Mouse (Mus musculus) hindbrain, embryonic 14.5 days (tissue): Measurements from ENCODE around the gene Trim13. TPM values are rescaled to one million over a fixed set of nuclear protein-coding genes. Genes with fewer than 3 reads are reported as not detected.

ENCODE experiments used
- ATAC-seq: fragments of 200-750 bp; cut with Nextera tagmentation; 2 replicates; pipeline ENCODE4 v1.8.0; 2017; ENCODE audit warnings: moderate number of reproducible peaks, mild to moderate bottlenecking, moderate TSS enrichment, moderate library complexity; ENCODE audit not compliant: low FRiP score
- DNase-seq: peaks from one replicate; pipeline ENCODE4 v3.0.0-alpha.2; 2015; ENCODE audit warnings: low spot score
- H3K27ac ChIP-seq: fragments of 300-500 bp; sonication (generic); 2 replicates; pipeline ENCODE4 v1.5.1; 2014; ENCODE audit warnings: mild to moderate bottlenecking, moderate library complexity
- H3K27me3 ChIP-seq: fragments of 300-500 bp; sonication (generic); 2 replicates; pipeline ENCODE4 v1.6.1; 2014; ENCODE audit warnings: mild to moderate bottlenecking, low read length, mixed read lengths; ENCODE audit not compliant: control insufficient read depth, insufficient read depth
- H3K36me3 ChIP-seq: fragments of 300-500 bp; sonication (generic); replicated peaks from 2 replicates; pipeline ENCODE4 v1.6.1; 2014; ENCODE audit not compliant: control insufficient read depth, insufficient read depth
- H3K4me1 ChIP-seq: fragments of 300-500 bp; sonication (generic); replicated peaks from 2 replicates; pipeline ENCODE4 v1.6.1; 2014; ENCODE audit warnings: antibody characterized with exemption, low read length, mixed read lengths; ENCODE audit not compliant: control insufficient read depth, insufficient read depth
- H3K4me2 ChIP-seq: fragments of 300-500 bp; sonication (generic); replicated peaks from 2 replicates; pipeline ENCODE4 v1.6.1; 2014; ENCODE audit warnings: mild to moderate bottlenecking, moderate library complexity
- H3K4me3 ChIP-seq: fragments of 300-500 bp; sonication (generic); replicated peaks from 2 replicates; pipeline ENCODE4 v1.5.1; 2014; ENCODE audit warnings: mild to moderate bottlenecking, low read length
- H3K9ac ChIP-seq: fragments of 300-500 bp; sonication (generic); 2 replicates; pipeline ENCODE4 v1.6.1; 2014
- H3K9me3 ChIP-seq: fragments of 300-500 bp; sonication (generic); 2 replicates; pipeline ENCODE4 v1.6.1; 2016; ENCODE audit warnings: low read length; ENCODE audit not compliant: control insufficient read depth
- WGBS: fragments of 180-500 bp; shearing (Covaris S2); extraction: QIAGEN DNeasy Blood & Tissue Kit; methylation state at CpG from one replicate; pipeline ENCODE4 v1.1.7; 2014; 5-methylcytosine and 5-hydroxymethylcytosine counted together
- polyA plus RNA-seq: library from polyadenylated mRNA; unstranded; fragments of >200 nt; fragmentation: Nextera tagmentation; extraction: Ambion mirVana; gene quantifications from 2 replicates; pipeline ENCODE4 v1.2.1, GENCODE M21; 2014

Gene Trim13
- polyA plus RNA-seq, 1 experiment from 2014 or later = 53.5 TPM

GRCm38 (mm10) chr14:61572131-61572530, 25.9 kb upstream of the Trim13 start:
- H3K36me3 ChIP-seq = no peaks in the 10 kb centered on the region
- no peaks in the 10 kb centered on the region for H3K27me3 ChIP-seq
- no peaks in the 10 kb centered on the region for H3K9me3 ChIP-seq
- 63% methylated on average over 2 of the region's 2 CpGs for WGBS
- DNase-seq (no peak), ATAC-seq (no peak)
- H3K27ac ChIP-seq = no peak overlapping the region
- H3K9ac ChIP-seq = no peak overlapping the region
- H3K4me3 ChIP-seq = no peak overlapping the region
- no peaks in the 10 kb centered on the region for H3K4me1 ChIP-seq
- no peak overlapping the region for H3K4me2 ChIP-seq

- H3K9ac ChIP-seq = no peak overlapping the region
- H3K4me2 ChIP-seq = no peak overlapping the region
- H3K36me3 ChIP-seq = no peaks in the 10 kb centered on the region
- no peaks in the 10 kb centered on the region for H3K9me3 ChIP-seq
- H3K27ac ChIP-seq = no peak overlapping the region
- no peaks in the 10 kb centered on the region for H3K4me1 ChIP-seq
- DNase-seq = no peak
- 91% methylated on average over 10 of the region's 10 CpGs for WGBS
- no peaks in the 10 kb centered on the region for H3K27me3 ChIP-seq
- H3K4me3 ChIP-seq = no peak overlapping the region
- ATAC-seq = no peak
These were observed 23.0 kb upstream of the Trim13 start for GRCm38 (mm10) chr14:61575066-61575465.

GRCm38 (mm10) chr14:61575941-61576340, 22.1 kb upstream of the Trim13 start:
- DNase-seq (no peak), ATAC-seq (no peak)
- no peaks in the 10 kb centered on the region for H3K27me3 ChIP-seq
- H3K36me3 ChIP-seq = no peaks in the 10 kb centered on the region
- H3K4me2 ChIP-seq = no peak overlapping the region
- H3K9me3 ChIP-seq = no peaks in the 10 kb centered on the region
- H3K27ac ChIP-seq = no peak overlapping the region
- no peak overlapping the region for H3K9ac ChIP-seq
- no peak overlapping the region for H3K4me3 ChIP-seq
- WGBS = 94% methylated on average over 8 of the region's 8 CpGs
- no peaks in the 10 kb centered on the region for H3K4me1 ChIP-seq

- WGBS = 92% methylated on average over 4 of the region's 4 CpGs
- DNase-seq = no peak
- Histone ChIP-seq H3K27me3 (no peaks in the 10 kb centered on the region), H3K4me3 (no peak overlapping the region), H3K9ac (no peak overlapping the region), H3K4me1 (no peaks in the 10 kb centered on the region), H3K36me3 (no peaks in the 10 kb centered on the region), H3K9me3 (no peaks in the 10 kb centered on the region), H3K4me2 (no peak overlapping the region), H3K27ac (no peak overlapping the region)
- ATAC-seq = no peak
These were observed 8.6 kb upstream of the Trim13 start for GRCm38 (mm10) chr14:61589288-61590065.

DNA sequence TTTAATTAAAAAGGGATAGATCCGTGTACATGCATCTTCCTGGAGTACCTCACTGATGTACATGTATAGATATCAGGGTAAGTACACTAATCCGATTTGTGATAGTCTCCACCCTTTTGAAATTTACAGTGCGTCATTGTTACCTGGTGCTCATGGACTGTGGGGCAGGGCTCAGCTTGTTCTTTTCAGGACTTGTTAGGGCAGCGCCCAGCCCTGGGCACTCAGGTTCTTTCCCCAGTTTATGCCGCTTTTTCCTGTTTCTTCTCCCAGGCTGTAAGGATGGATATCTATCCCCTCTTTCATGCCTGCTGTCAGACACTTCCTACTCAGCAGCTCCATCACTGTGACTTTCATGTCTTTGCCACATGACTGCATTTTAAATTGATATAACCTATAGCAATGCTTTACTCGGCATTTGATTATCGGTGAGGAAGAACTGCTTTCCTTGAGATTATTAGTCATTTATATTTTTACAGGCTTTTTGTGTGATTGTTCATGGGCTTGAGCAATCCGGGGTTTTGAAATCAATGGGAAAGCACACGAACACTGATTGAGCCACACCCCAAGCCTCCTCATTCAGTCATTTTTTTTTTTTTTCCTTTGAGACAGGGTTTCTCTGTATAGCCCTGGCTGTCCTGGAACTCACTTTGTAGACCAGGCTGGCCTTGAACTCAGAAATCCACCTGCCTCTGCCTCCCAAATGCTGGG, 1.2 kb upstream of the Trim13 start:
- Histone ChIP-seq H3K9ac (no peak overlapping the region), H3K36me3 (peaks cover 4% of the 10 kb centered on the region; the same call in 1 of the 2 replicates), H3K4me2 (no peak overlapping the region), H3K4me1 (peaks cover 14% of the 10 kb centered on the region), H3K9me3 (no peaks in the 10 kb centered on the region), H3K27me3 (no peaks in the 10 kb centered on the region), H3K4me3 (no peak overlapping the region), H3K27ac (no peak overlapping the region)
- ATAC-seq (no peak), DNase-seq (no peak)
- 92% methylated on average over 9 of the region's 9 CpGs for WGBS

DNA sequence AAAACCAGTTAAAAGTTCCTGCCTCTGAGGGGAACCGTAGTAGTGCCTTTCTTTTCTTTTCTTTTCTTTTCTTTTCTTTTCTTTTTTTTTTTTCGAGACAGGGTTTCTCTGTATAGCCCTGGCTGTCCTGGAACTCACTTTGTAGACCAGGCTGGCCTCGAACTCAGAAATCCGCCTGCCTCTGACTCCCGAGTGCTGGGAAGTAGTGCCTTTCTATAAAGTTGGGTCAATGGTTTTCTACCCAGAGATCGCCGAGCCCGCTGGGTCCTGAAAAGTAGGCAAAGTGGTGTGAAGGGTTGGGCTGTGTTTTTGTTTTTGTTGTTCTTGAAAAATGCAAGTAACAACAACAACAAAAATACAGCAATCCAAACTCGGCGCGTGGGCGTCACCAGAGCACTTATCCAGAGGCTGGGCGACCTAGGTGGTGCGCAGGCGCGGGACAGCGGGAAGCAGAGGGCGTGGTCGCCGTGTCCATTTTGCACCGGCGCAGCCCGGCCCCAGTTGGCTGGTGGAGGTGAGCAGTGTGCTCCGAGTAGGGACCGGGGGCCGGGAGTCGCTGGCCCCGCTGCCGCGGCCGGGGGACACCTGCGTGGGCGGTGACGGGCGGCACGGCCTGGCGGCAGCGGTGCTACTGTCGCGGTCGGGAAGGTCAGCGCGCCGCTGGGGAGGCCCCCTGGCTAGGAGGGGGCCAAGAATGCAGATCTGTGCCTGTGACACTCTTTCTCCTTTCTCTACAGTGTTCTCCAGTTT, 1.2 kb downstream of the Trim13 start:
- peak overlapping the region; percentile 89 for H3K4me3 ChIP-seq
- H3K4me1 ChIP-seq = peaks cover 29% of the 10 kb centered on the region
- no peaks in the 10 kb centered on the region for H3K9me3 ChIP-seq
- peak; percentile 81 for DNase-seq
- peak overlapping the region; percentile 82 for H3K27ac ChIP-seq
- H3K27me3 ChIP-seq = no peaks in the 10 kb centered on the region
- ATAC-seq = peak; percentile 95
- peak overlapping the region; percentile 97 for H3K9ac ChIP-seq
- 4% methylated on average over 44 of the region's 44 CpGs for WGBS
- H3K4me2 ChIP-seq = peak overlapping the region; percentile 60
- peaks cover 19% of the 10 kb centered on the region for H3K36me3 ChIP-seq

DNA sequence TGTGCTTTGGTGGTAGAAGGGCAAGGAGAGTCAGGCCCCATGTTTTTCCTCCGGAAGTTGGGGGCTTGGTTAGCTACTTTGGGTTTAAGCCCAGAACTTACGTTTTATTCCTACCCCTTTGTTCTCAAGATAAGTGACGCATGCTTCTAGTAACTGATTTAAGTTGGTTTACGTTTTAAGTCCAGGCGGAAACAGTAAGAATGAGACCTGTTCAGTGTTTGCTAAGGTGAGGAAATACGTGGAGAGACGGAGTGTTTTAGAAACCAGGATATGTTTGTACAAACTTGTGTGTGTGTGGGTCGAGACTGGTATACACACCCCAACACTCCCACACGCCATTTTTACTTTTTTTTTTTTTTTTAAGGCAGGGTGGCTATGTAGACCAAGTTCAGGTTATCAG, 3.3 kb downstream of the Trim13 start:
- Histone ChIP-seq H3K9ac (peak overlapping the region; percentile 12; the same call in 1 of the 2 replicates), H3K4me3 (peak overlapping the region; percentile 89; the same call in 1 of the 2 replicates), H3K27me3 (no peaks in the 10 kb centered on the region), H3K27ac (no peak overlapping the region), H3K4me2 (peak overlapping the region; percentile 60), H3K36me3 (peaks cover 40% of the 10 kb centered on the region), H3K9me3 (no peaks in the 10 kb centered on the region), H3K4me1 (peaks cover 29% of the 10 kb centered on the region)
- 91% methylated on average over 9 of the region's 9 CpGs for WGBS
- DNase-seq (no peak), ATAC-seq (no peak)

- Histone ChIP-seq H3K4me3 (no peak overlapping the region), H3K36me3 (peaks cover 53% of the 10 kb centered on the region), H3K4me2 (no peak overlapping the region; the same call in 1 of the 2 replicates), H3K4me1 (peaks cover 29% of the 10 kb centered on the region), H3K27ac (no peak overlapping the region), H3K9me3 (no peaks in the 10 kb centered on the region), H3K27me3 (no peaks in the 10 kb centered on the region), H3K9ac (no peak overlapping the region)
- DNase-seq = no peak
- no peak for ATAC-seq
- 62% methylated on average over 8 of the region's 8 CpGs for WGBS
These were observed 5.2 kb downstream of the Trim13 start for GRCm38 (mm10) chr14:61603069-61603755.
